Mouse (Mus musculus): ENCODE measurements at regions not wholly inside any gene's neighbourhood (a gene's known extent, or its start where the extent isn't known, plus 50 kb on each side); places are given as distances from the start of the nearest gene placed in this dataset.

DNA sequence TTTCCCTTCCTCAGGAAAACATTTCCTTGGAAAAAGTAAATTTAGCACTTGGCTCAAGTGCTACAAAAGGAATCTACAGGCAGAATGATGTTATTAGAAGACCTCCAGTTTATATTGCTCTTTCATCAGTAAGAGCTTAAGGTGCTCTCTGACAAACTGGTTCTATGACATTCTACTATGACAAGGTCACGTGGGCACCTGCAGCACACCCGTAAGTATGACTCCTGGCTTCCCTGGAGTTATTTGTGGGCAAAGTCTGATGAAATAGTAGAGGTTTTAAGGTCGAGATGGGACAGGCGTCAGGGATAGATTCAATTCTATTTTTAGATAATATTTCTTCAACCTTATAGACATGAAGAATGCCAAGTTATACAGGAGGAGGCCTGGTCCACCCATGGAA lies 84.9 kb upstream of the Ccn6 start:
- no peak for DNase-seq

DNA sequence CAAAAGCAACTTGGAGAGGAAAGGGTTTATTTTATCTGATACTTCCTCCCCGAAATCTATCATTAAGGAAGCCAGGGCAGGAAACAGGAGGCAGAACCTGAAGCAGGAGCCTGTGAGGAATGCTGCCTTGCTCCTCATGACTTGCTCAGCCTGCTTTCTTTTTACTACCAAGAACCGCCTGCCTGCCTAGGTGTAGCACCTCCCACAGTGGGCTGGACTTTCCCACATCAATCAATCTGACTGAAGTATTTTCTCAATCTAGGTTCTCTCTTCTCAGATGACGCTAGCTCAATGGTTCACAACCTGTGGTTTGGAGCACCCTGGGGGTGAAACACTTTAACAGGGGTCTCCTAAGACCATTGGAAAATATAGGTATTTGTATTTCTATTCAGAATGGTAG lies 83.4 kb upstream of the Ccn6 start:
- DNase-seq, result no peak

DNA sequence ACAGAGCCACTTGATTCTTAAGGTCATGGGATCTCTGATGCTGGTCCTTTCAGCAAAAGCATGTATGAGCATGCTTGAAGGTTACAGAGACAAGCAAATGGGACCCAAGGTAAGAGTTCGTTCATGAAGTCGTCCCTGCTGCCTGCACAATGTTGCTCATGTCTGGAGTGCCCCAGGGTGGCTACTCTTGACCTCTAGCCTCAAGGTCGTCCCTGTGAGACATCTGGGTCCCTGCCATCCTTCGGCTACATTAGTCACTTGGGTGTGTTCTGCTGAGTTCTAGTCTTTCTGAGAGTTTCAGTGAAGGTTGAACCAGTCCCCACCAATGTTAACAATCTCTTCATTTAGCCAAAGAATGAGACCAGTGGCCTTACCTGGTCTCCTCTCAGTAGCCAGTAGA lies 81.5 kb upstream of the Ccn6 start:
- no peak for DNase-seq

DNA sequence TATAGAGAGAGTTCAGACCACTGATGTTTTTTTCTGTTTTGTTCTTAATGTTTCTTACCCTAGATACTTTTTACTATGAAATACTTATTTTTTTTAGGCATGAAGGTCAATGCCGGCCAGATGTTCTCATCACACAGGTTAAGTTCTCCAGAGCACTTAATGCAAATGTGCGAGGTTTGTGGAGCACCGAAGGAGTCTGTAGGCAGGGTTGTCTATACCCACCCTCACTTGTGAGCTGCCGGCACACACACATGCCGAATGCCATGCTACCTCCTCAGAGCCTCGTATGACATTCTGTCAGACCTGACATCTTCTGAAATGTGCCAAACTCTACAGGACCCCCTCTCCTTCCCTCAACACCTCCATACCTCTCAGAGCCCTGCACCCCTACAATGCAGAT lies 80.5 kb upstream of the Ccn6 start:
- DNase-seq, result no peak

DNA sequence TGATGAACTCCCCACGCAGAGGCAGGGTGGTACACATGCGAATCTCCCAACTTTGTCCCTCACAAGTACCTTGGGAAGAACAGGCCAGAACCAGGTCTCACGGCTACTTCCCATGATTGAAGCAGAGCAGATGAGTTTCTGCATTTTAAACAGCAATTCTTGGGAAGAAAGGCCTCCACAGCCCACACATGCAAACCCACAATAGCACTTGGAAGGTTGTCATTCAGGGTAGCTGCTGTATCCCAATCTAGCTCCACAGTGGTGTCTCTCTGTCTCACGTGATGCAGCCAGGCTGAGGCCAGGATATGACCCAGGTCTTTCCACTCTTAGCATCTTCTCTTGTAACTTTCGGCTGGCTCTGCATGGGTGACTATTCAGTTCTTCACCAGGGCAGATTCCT lies 78.8 kb upstream of the Ccn6 start:
- no peak for DNase-seq

DNA sequence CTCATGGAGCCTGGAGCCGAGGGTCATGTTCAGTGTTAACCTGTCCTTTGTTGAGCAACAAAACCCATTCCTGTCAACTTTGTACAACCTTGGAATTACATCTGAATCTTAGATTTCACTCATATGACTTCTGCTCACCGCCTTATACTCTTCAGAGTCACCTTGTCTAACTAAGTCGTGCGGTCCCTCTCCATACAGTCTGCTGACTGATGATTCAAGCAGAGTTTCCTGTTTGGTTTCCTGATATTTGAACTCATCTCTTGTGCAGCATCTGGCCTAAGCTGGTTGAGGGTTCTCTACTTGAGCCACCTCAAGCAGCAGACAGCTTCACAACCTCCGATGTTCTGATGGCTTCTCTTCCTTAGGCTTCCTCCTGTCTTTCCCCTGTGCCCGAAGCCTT lies 78.3 kb upstream of the Ccn6 start:
- no peak for DNase-seq

DNA sequence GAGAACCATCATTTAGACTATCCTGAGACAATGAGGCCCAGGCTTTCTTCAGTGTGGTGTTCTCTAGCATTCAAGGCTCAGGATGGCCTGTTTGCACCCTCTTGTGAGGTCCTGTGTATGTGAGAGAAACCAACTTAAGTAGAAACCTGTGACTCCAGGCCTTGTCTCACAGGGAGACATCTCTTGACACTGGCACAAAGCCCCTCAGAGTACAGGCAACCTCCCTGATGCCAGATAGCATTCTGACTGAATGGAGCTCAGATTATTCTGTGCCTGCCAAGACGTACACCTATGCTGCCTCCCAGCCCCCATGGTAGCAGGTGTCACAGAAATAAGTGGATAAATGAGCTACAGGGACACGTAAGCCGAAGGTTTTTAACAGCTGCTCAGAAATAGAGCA lies 77.9 kb upstream of the Ccn6 start:
- DNase-seq, result no peak

DNA sequence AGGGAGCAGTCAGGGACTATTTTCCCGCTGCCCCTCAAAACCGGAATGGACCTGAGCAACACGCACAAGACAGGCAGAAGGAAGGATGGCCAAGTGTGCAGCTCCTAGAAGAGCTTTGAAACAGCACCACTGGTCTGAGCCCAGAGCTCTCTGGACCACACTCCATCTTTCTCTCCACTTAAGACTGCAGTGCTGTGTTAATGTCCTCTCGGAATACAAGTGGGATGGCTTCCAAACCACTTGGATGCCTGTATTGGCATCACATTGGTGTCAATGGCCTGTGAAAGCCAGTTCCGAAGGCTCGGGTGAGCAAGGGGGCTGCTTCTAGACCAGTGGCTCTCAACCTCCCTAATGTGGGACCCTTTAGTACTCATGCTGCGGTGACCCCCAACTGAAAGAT lies 77.4 kb upstream of the Ccn6 start:
- no peak for DNase-seq

DNA sequence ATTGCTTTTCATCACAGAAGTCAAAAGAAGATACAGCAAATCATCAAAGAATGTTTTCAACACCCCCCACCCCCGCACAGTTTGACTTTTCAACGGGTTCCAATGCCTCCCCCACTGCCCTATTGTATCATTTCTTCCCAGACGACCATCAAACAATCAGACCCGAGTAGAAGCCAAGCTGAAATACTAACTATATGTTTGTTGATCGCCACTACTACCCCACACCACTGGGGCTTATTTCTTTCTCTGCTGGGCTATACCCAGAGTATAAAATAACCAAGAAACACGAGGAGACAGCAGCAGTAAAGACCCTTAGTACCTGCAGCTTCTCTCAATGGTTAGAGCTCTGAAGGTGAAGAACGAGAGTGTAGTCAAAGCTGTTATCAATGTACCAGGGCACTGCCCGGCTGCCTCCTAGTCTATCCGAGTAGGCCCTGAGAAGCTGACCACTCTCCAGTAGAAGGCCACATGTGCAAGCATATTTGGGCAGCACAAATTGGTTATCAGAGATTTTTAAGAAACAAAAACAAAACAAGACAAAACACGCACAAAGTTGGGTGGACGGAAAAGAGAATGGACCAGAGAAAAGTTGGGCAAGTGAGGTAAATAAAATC lies 76.7 kb upstream of the Ccn6 start:
- no peak for DNase-seq

DNA sequence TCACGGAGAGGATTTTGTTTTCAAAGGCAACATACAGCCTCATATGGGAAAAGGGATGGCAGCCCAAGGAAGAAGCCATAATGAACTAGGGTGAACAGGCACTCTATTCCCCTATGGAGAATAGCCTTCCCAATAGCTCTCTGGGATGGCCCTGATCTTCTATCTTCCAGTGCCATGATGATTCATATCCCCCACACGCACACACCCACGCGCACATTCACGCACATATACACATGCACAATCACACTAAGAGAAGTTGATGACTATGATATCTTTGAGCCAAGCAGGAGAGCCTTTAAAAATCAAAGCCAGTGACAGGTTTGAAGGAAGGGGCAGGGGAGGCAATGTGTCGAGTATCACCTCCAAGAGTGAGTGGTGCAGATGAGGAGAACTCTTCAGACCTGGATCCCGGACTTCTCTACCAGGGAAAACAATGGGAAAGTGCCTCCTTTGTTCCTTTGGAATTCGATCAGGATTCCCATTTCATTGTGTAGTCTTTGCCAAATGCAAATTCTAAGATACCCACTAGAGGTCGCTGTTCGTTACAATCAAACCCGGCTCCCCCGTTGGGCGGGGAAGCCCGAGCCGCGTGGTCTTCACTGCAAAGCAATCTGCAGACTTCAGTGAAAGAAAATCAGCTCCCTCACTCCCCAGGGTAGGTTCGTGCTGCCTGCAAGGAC lies 76.0 kb upstream of the Ccn6 start:
- DNase-seq, result peak; percentile 77

DNA sequence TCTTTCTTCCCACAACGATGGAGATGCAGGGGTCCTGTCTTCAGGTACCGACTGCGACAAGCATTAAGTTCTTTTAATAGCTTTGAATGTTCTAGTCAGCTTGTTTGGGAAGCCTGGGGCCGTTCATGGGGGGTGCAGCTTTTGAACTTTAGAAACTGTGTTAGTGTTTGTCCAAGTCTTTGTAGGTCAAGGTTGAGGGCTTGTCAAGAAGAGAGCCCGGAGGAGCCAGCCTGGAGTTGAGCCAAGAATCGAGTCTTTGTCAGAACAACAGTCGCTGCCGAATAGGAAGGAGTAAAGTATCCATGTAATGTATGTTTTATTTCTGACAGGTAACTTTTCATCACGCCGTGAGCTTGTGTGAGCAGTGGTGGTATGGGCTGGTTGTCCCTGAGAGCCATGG lies 75.0 kb upstream of the Ccn6 start:
- no peak for DNase-seq

DNA sequence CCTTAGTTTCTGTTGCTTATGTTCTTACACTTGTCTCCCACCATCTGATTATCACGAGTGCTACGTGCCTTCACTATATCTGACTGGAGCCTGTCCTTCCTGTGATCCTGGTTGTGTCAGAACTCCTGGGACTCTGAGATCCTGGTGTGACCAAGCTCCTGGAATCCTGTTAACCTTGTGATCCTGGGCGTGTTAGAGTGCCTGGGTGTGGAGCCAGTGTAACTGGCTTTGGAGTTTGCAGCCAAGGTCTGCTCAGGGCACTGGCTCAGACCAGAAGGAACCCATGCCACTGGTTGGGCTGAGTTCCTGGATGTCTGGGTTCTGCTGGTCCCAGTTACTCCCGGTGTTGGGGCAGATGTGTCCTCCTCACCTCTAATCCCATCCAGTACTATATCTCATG lies 74.0 kb upstream of the Ccn6 start:
- DNase-seq, result no peak

DNA sequence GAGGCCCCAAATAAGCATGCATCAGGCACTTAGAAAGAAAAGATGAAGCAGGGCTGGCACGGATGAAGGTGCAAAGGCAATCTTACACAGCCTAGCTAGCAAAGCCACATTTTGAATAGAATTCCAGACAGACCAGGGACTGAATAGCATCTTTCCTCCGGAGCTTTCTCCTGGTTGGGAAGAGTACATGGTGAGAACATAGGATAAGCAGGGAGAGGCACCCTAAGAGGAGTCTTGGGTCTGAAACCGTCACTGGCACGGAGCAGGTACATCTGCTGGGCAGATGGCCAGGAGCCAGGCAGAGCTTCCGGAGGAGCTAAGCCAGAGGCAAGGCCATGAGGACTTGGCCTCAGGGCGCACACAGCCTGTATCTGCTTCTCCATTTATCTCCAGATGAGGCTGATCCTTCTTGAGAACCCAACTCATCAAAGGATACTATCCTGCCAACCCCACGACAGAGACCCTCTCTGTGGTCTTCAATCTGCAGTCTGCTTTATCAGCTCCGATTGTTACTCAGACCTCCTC lies 70.4 kb upstream of the Ccn6 start:
- DNase-seq, result no peak

DNA sequence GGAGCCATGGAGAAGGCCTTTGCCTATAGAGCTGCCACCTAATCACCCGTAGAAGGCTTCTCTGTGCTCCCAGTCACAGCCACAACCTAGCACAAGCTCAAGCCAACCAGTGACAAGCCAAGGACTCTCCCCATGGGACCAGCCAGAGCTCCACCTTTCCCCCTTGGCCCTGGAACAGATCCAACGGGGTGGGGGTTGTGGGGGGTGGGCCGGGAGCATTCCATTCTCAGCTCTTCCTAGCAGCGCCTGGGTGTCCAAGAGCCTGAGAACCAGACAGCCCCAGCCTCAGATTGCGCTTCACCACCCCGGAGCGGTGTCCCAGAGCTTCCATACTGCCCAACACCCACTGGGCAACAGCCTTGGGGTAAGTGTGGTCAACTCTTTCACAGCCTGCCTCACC lies 69.6 kb upstream of the Ccn6 start:
- no peak for DNase-seq

DNA sequence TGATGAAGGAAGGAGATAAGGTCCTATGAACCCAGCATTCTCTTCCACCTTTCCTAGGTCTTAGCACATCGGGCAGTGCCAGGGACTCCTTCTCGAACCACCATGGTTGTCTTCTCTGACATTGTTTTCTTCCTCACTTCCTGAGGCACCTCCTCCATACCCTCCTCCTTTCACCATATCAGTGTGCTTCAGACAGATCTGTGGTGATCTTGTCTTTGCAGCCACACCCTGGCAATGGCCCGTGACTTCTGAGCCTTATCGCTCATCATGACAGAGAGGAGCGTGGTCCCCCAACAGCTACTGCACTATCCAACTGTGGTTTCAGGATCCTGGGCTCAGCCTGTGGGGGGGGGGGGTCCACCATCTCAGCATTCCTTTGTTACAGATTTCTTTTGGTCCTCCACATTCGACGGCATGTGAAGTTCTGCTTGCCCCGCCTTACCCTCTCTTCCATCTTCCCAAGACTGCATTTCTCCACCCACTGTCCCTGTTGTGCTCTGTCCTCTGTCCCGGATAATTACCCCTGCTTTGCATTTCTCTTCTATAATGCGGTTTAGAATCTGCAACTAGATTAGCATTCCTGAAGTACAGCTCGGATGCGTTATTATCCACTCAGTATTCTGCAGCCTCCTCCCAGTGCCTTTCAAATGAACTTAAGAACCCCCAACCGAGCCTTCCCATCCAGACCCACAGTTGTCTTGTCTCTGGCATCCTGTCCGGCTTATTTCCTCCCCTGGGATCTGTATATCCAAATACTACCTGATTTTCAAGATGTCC lies 67.2 kb upstream of the Ccn6 start:
- DNase-seq, result no peak

DNA sequence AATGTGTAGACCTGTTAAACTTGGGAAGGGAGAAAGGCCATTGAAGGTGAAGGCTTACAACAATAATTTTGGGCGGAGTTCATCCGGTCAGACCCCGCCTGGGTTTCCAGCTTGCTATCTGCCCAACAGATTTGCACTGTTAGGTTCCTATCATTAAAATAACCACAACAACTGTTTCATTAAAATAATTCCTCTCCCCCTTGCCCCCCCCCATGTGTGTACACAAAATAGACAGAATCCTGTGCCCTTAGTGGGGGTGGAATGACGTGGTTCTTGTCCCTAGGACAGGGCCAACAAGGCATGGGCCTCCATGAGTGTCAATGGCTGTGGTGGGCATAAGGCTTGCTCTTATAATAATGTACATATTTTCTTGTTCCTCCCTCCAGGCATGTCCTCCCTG lies 65.6 kb upstream of the Ccn6 start:
- no peak for DNase-seq

DNA sequence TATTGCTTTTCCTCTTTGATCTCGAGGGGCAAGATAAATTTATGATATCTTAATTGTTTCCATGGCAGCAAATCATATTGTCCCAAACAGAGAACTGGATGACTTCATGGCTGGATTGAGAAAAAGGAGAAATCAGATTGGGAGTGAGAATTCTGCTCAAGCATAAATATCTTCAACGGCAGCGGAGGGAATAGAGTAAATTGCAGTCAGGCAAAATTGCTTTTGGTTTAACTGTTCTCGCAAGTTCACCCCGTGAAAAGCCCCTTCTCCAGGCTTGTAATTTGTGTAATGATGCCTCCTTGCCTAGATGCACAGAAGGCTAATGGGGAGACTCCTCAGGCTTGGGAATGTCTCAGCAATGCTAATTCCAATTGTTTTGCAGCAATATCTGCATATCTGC lies 64.4 kb upstream of the Ccn6 start:
- DNase-seq, result no peak

DNA sequence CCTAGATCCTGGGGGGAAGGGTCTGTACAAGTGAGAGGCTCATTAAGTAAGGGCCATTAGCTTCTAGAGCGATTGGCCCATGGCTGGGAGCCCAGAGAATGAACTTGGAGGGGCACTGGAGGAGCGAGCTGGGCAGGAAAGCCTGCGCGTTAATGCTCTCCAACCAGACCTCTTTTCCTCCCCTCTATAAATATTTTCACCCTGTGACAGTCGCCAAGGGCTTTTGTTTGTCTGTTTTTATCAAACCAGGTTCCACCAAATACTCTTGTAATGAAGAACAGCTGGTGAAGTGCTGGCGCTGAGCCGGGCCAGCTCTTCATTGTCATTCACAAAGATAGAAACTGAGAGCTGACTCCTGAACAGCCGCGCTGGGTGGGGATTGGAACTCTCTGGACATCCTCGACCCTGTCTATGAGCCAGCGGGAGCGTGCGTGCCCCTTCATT lies 63.9 kb upstream of the Ccn6 start:
- no peak for DNase-seq

DNA sequence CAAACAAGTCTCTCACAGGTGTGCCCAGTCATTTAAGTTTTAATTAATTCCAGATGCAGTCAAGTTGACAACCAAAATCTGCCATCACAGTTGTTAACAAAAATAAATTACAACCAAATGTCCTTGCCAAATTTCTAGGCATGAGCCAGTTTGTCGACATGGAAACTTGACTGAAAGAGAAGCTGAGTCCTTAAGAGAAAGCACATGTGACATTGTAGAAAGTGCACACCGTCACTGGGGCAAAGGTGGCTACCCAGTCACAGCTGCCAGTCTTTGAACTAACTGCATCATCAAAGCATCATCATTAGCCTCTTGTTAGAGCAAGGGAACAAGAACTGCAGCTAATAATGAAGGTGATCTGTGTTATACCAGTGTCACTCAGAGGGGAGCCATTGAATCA lies 62.9 kb upstream of the Ccn6 start:
- no peak for DNase-seq

DNA sequence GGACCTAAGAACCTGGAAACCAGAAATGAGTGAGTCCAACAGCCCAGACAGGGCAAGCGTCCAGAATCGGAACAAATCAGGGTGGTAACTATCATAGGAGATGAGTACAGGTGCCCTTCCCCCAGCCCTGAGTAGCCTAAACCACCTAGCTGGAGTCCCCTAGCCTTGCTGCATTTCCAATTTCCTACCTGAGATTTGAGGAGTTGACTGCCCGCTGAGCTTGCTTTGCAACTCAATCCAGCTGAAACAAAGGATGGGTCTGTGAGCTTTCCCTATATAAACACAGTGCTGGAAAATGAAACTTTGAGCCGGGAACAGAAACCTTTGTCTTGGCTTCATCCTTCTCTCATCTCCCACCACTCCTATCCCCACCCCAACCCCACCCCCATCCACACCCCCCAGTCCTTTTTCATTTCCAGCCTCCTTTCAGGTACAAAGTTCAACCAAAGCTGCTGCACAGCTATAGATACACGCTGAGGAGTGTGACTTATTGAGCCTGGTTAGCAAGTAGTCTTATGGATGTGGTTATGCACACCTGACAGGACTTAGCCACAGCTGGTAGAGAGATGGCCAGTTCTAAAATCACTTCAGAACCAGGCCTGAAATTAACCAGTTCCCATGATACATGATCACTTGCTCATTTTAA lies 61.0 kb upstream of the Ccn6 start:
- DNase-seq, result no peak

DNA sequence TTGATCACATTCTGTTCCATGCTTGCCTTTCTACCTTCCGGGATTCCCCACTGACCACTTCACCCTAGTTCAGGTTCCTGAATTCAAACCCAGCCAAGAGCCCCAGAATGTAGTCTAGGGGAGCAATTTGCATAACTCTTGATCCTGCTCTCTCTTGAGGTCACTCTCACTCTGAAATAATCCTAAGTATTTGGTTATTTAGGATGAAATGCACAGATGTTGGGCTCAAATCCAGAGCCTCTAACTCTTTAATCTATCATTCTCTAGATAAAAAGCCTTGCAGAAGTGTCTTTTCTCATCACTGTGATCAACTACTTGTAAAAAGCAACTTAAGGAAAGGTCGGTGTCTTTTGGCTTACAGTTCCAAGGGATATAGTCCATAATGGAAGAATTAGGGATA lies 57.4 kb upstream of the Ccn6 start:
- no peak for DNase-seq

DNA sequence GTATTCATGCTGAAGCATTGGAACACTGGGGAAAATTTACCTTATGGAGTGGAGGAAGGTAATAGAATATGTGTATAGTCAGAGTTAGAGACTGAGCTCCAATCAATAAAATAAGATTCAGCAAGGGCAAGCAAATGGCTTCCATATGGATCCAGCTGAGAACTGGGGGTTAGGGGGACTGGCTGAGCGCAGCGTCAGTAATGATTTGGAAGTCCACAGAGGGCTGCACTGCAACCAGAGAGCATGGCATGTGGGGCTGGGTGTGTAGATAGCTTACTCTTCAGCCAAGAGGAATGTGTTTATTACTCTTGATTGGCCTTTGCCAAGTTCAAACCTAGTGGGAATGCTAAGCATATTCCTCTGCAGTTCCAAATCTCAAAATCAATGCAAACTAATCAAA lies 55.8 kb upstream of the Ccn6 start:
- no peak for DNase-seq

DNA sequence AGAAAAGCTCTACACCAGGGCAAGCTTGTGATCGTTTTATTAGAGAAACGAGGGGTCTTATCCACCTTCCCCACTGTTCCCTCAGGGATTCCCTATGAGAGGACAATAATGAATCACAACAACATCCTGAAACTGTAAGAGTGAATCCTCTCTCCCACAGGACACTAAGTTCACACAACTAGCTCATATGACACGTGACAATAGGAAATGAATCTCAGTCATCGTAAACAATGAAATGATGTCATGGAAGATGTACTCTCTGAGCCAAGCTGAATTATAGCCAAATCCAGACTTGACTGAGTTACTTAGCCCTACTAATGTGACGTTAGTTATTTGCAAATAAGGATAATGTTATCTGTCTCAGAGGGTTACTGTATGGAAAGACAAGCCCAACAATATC lies 54.6 kb upstream of the Ccn6 start:
- DNase-seq, result no peak

All from right cerebral cortex, postnatal 14 days (tissue).